Mouse (Mus musculus): Measurements from ENCODE around the gene Nacc2.

Nacc2 gene

DNA sequence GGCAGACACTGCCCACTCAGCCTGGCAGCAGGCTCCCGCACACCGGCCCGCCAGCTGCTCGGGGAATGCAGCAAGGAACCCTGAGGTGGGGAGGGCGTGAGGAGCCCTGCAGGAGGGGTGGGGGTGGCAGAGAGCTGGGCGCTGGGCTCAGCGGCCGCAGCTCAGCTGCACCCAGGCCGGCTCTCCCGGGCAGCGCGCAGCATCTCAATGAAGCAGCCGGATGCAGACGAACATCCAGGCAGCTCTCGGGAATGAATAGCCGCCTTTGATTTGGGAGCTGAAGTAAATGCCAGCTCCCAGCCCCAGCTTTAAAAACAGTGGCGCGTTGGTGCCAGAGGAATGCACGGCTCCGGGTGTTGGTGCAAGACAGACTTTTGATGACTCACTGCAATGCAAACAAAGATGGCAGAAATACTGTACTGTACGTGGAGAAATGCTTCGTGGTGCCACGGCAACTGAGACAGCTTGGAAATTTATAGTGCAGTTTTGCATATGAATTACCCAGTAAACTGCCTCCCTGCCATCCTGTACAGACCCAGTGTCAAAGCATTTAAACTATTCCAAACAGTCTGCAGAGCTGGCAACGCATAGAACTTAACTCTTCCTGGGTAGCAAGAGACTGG lies 31.1 kb downstream of the Nacc2 start:
- DNase-seq: peak in 1 of 2 experiments; percentile 63

DNA sequence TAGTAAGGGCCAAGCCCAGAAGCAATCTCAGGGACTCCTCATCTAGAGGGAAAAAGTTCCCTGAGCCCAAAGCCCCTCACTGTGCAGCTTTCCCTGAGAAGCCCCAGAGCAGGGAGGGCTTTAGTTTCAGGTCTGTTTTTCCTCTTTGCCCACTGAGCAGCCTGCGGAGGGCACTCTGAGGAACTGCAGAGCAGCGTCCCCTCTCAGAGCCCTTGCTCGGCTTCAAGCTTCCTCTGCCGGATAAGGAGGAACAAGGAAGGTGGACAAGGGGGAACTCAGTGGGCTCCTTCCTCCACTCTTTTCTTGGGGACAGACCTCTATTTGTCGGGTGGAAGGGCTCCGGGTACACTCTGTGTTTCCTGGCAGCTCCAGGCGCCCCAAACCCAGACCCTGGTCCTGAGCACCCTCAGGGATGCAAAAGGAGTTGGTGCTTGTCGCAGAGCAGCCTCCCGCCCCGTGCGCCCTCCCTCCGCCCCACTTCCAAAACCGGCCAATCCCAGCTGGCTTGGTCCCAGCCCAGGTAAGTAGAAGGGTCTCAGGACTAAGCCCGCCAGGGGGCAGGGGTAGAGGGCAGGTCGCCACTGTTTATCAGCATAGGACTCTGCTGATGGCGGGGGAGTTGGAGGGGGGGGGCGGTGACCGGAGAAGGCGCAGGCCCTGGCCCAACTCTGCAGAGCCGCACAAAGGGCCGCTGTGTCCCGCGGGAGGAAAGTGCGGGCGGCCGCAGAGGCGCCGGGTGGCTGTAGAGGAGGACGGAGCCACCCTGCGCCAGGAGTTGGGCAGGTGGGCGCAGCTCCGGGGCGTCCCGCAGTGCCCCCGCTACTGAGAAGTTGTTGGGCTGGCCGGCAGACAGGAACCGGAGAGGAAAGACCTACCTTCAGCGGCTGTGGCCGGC lies 31.9 kb downstream of the Nacc2 start:
- peak; percentile 66 to 68 for DNase-seq

DNA sequence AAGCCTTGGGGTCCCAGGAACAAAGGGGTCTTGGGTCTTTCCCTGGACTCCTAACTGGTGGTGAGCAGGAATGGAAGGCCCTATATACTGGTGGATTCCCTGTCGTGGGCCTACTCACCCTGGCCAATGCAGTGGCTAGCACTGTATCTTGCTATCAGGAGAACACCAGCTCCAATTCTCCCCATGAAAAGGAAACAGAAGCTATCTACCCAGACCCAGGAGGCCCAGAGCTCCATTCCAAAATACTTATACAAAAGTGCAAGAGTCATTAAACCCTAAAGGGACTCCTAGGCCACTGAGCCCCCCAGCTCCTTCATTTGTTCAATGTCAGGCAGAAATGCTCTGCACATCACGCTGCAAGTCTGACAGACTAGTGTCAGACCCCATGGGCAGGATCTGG lies 34.0 kb downstream of the Nacc2 start:
- DNase-seq: no peak

DNA sequence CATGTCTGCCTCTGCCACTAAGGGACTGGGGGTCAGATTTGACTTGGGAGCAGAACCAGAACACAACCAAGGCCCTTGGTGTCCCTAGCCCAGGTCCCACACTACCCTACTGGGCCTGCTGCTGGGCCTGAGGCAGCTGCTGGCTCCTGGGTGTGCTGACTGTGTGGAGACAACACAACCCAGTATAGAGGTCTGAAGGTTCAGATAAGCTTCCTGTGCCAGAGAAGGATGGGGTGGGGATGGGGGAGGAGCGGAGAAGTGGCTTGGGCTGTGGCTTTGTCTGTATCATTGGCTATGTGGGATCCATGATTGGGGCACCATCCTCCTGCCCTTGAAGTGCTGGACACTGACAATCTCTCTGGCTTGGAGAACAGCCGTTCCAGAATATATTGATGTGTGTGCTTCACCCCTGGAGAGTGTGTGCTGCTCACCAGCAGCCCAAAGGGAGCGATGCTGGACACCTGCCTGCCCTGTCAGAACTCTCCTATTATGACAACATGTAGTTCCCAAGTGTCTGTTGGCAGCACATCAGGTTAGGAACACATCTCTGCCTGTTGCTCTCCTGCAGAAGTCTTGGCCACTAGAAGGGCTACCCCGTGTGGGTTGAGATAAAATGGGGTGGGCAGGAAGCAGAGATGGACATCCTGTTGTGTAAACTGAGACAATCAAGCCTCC lies 36.0 kb downstream of the Nacc2 start:
- DNase-seq: no peak

DNA sequence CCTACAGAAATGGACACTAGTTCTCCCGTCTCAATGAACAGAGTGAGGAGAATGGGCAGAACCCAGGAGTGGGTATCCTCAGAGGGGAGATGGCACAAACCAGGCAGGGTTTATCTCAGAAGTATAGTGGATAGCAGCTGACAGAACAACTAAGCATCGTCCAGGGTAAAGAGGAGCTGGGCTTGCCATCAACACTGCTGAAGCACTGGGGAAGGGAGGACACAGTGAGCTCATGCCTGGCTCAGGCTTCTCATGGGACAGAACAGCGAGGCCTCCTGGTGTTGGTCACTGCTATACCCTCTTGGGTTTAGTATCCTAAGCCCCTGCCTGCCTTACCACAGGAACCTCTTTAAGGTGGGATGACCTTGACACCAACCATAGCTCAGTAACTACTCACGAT lies 36.5 kb downstream of the Nacc2 start:
- DNase-seq: no peak

DNA sequence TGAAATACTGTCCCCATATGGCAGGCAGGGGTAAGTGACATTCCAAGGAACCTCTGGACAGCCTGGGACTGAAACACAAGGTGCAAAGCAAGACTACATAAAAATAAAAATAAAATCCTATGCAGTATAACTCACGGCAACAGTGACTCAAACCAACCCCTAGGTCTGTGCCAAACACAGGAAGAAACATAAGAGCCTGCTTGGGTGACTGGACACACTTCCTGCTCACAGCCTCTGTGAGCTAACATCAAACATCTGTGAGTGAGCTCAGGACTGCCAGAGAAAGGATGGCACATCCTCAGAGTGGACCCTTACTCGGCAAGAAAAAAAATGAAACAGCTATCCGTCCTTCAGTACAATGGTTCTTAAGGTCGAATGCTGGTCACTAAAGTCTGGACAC lies 40.1 kb downstream of the Nacc2 start:
- DNase-seq: no peak

DNA sequence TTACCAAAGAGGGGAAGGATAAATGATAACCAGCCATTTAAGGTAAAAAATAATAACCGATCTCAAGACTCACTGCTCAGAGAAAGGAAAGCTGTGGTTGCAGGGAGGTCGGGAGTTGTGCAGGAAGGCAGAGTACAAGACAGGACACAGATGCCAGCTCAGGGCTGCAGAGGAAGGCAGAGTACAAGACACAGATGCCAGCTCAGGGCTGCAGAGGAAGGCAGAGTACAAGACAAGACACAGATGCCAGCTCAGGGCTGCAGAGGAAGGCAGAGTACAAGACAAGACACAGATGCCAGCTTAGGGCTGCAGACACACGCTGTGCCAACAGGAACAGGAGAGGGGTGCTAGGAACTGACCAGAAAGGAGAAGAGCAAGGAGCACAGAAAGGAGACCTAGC lies 42.2 kb downstream of the Nacc2 start:
- no peak for DNase-seq

DNA sequence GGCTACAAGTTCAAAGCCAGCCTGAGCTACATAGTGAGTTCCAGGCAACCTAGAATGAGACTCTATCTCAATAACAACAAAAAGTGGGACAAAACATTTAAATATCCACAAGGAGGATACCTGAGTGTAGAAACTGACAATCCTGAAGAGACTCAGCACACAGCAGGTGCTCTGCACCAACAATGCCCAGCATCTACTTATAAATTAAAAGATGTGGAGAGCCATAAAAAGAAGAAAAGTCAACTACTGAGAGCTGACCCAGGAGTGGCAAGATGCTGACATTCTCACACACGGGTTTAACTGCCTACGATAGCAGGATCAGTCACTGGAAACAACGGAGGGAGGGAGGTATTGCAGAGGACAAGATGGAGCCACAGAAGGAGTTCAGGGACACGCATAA lies 43.6 kb downstream of the Nacc2 start:
- no peak for DNase-seq

DNA sequence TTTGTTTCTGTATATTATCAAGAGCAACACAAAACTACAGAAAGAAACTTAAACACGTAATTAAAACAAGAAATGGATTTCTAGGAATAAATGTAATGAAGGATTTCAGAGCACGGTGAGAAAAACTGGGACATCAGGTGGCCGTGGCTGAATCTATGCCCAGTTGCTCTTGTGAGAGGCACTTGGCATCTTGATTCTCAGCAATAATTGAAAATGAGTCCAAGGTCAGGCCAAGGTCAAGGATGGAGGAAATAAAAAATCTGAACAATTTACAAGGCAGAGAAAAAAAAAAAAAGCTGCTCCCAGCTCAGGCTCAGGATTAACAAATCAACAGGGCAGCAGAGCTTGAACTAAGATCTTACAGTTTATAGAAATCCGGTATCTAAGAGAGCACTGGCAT lies 46.0 kb downstream of the Nacc2 start:
- peak; percentile 56 to 69 for DNase-seq

DNA sequence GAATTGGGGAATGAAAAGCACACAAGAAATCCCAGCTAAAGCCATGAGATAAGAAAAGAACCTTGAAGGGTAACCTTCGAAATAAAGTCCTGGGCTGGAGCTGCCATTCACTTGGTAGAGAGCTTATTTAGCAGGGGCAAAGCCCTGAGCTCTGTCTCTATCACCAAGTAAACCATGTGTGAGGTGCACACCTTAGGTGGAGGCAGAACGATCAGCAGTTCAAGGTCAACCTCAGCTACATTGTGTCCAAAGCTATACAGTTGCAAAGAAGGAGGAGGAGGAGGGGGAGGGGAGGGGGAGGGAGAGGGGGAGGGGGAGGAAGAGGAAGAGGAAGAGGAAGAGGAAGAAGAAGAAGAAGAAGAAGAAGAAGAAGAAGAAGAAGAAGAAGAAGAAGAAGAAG lies 46.9 kb downstream of the Nacc2 start:
- DNase-seq: no peak

DNA sequence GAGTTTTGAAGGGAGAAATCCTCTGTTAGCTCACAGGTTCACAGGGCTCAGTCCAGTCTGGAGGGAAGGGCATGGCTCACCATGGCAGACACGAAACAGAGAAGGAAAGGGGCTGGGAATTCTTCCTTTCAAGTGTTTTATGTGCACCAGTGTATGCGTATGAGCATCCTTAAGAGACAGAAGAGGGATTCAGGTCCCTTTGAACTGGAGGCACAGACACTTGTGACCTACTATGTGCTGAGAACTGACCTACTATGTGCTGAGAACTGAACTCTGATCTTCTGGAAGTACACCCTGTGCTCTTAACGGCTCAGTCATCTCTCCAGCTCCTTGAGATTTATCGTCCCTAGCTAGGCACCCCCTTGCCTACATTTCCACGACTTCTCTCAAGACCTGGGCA lies 48.5 kb downstream of the Nacc2 start:
- no peak for DNase-seq

DNA sequence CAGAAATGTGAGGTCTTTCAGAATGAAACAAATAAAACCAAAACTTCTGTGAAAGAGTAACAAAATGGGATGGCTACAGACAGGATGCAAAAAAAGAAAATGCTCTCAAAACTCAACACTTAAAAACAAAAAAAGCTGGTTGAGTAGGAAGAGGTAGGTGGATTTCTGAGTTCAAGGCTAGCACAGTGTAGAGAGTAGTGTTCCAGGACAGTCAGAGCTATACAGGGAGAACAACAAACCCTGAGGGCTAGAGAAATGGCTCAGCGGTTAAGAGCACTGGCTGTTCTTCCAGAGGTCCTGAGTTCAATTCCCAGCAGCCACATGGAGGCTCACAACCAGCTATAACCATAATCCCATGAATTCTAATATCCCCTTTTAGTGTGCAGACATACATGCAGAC lies 54.4 kb downstream of the Nacc2 start:
- DNase-seq: no peak

DNA sequence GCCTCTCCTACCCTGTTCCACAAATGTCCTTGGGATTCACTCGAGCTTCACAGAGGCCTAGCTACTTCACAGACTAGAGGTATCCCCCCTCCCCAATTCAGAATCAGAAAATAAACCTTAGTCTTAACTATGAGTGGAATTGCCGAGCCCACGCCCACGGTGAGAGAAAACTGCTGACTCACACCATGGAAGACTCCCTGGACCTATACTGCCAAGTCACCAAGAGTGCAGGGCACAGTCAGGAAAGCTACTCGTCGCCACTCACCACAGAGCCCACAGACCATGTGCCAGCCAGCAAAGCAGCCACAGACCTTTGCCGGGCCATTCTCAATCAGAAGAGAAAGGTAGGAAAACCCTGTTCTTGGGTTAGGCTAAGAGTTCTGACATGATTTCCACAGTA lies 54.8 kb downstream of the Nacc2 start:
- DNase-seq: no peak

DNA sequence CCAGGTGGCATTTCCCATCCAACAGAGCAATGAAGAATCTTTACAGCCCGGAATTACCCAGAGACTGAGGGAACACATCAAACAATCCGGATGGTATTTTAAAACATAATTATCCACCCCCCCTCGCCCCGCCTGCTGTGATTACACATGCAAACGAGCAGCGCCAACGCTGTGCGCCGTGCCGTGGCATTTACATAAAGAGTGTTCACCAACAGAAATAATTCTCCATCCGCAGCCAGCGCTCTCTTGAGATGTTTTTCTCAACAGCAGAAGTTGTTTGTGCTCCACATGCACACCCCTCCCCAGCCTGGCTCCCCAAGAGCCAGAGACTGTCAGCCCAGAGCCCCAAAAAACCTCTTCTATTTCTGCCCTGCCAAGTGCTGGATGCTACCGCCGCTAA lies 56.5 kb downstream of the Nacc2 start:
- no peak for DNase-seq

DNA sequence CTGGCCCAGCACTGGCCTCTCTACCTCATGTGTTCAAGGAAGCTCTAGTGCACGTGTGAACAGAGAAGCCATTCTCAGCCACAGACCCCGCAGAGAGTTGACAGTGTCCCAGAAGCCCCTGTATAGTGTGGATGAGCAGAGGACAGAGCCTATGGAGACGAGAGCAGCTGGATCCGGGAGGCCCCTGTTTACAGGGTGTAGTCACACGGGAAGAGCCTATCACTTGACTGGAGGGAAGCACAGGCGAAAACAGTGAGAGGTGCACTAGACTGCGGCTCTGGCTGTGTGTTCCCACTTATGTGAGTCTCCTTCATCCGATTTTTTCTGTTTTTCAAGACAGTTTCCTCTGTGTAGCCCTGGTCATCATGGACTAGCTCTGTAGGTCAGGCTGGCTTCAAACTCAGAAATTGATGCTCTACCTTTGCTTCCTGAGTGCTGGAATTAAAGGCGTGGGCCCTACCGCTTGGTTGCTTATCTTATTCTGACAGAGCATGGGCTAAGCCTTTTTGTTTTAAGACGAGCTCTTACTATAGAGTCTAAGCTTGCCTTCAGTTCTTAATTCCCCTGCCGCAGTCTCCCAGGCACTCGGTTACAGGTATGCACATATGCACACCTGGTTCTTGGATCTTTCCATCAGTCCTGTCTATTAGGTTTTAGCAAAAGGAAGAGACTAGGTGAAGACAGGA lies 60.1 kb downstream of the Nacc2 start:
- DNase-seq: no peak

DNA sequence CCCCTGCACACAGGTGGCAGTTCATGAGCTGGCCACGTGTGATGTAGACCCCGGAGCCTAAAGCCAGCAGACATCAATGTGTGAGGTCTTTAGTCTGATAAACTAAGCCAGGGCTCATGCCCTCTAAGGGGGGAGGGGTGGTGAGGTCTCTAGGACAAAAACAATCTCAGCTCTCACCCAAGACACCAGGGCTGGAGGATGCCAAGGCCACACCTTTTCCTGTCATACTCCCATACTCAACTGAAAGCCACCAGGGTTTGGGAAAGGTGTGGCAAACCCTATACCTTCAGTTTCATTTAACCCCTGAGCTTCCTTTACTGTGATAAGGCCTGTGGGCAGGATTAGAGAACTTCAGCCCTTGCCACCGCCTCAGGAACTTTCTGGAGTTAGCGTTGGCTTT lies 60.8 kb downstream of the Nacc2 start:
- no peak for DNase-seq

DNA sequence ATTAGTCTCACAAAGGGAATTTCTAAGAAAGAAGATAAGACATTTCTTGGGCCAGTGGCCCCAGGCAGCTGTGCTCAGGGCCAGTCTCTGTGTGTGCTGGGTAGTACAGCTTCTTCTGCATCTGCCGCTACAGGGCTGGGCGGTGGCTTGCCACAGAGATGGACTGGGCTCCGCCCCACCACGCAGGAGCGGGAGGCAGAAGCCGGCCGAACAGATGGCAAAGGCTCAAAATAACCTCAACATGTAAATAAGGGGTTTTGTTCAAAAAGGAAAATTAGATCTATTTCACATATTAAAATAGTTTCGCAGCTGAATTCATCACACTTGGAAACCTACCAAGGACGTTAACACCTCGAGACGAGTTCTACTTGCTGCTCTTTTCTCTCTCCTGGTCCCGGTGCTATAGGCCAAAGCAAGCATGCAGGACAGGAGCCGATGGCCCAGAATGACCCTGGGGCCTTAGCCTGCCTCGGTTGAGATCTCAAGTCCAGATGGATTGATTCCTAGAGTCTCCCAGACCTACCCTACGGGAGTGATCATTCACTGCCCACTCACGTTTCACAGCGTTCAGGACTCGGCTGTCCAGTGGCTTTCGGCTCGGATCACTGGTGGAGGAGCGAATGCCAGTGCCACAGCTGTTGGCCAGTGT lies 61.9 kb downstream of the Nacc2 start:
- DNase-seq: peak; percentile 45 to 58

DNA sequence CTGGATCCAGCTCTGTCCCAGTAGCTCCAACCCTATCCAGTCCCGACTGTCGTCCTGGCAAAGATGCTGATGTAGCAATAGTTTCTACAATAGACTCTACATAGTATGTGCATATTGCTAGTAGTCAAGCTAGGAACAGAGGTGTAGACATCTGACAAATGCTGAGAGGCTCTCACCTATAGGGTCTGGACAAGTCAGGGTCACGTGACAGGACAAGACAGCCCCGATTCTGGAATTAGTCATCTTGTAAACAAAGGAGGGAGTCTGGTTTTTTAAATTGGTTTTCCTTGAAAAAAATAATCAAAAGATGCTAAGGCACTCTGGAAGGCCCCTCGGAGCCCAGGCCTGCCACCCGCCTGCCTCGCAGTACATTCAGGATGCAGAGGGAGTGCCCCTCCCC lies 66.0 kb downstream of the Nacc2 start:
- no peak for DNase-seq

DNA sequence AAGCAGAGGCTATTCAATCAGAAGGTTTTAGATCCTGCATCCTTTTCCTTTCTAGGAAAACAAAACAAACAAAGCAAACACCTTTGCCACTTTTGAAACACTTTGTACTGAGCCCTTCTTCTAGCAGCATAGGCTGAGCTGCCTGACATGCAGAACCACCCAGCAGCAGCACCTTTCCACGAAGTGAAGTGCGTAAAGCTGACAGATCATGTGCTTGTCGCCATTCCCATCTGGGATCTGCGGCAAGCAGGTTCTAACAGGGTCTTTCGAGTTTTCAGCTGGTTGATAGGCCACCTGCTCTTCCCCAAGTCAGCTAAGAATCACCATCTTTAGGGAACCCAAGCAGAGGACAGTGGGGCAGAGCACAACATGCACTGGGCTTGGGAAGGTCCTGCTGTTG lies 66.8 kb downstream of the Nacc2 start:
- DNase-seq: no peak

DNA sequence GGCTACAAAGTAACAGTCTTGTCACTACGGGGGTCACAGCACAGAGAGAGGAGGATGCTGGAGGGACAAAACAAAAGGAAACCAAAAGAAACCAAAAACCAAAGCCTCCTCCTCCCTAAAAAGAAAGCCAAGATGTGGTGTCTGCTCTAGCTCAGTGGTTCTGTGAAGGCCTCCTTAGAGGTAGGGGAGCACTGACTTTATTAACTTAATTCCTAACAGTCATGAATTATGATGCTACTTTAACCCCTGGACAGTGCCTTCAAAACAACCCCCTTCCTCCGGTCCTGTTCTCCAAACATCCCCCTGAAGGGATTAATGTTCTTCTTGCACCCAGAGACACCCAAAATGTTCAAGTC lies 67.3 kb downstream of the Nacc2 start:
- no peak for DNase-seq

DNA sequence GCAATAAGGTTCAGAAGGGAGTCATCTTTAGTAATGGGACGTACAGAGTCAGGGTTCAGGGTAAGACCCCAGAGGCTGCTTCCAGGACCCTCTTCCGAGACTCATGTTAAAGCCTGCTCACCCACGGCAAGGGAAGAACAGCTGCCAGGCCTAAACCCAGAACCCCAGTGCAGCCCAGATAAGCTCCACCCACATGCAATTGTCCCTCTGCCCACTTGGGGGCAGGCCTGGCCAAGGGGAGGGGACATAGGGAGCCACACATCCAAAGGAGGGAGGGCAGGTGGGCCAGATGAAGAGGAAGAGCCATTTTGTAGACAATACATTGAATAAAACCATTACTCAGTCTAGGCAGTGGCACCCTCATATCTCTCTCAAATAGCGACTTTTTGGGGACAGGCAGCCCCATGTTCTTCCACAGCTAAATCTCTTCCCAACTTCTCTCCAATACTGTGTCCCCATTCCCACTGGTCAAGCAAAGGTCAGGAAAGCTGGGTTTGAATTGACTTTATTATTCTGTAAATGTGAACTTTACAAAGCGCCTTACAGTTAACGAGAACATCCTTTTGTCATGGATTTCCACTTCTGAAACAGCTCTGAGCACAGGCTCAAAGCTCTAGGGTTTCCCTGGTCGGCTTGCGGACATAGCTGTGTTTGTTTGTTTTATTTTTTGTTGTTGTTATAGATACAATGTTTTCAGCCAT lies 67.8 kb downstream of the Nacc2 start:
- DNase-seq: peak; percentile 86 to 88

DNA sequence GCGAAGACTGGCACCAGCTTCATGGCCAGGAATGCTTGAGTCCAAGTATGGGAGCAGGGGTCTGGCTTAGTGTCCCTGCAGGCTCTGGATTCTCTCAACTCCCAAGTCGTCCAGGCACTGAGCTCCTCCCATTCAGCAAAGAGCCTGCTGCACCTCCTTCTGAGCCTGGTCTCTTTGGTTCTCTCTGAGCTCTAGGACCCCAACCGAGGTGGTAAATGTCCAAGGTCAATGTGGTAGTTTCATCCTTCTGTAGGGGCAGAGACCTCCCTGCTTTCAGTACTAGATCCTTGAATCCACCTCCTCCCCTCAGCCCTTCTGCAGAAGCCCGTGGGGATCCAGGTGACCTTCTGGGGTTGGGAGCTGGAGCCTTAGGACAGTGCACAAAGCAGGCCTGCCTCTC lies 70.2 kb downstream of the Nacc2 start:
- no peak for DNase-seq

Data from cerebellum, postnatal 10 days (tissue).